Mouse (Mus musculus) gastrocnemius, postnatal 25 days (tissue): ENCODE results near the gene Gm11237. TPM values are rescaled to one million over a fixed set of nuclear protein-coding genes. Genes with fewer than 3 reads are reported as not detected.
"Not testable (repeated sequence)": the region's sequence is repeated elsewhere in the genome, so short reads cannot be mapped to it uniquely, and the experiment has no call there.

Experiments used
- DNase-seq: peaks from one replicate; pipeline ENCODE4 v3.0.0; 2022
- long read RNA-seq, 2 experiments: library from polyadenylated mRNA; stranded (forward); transcript quantifications; one replicate each; pipeline ENCODE4 v2.0.0; 2021
- total RNA-seq, 2 experiments: library from RNA; stranded (reverse); gene quantifications; 1 replicate in 1 of 2; 2 replicates in 1 of 2; pipeline ENCODE4 v1.2.3; 2021

Gm11237 gene
- not detected for total RNA-seq
- long read RNA-seq, experiment 1: 0 reads
- long read RNA-seq, experiment 2: 0 reads

DNA sequence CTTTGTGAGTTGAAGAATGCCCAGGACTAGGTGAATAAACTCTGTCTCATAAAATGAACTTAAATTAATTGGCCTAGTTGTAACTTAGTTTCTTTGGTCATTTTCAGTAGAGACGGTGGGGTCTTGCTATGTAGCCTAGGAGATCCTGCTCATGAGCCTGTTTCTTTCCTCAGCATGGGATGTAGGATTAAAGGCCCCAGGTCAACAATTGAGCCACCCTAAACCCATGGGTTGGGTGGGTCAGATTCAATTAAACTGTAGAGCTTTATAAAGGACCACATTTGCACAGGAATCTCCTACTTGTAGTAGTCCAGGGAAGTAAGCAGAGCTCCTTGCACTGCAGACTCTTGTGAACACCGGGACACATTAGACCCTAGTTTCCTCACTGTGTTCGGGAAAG is at the start of gene Gm11237:
Gene Gm11237 (plus strand): TSS at position 301 of the 400 bp plus-strand sequence.
- DNase-seq: not testable (repeated sequence)

DNA sequence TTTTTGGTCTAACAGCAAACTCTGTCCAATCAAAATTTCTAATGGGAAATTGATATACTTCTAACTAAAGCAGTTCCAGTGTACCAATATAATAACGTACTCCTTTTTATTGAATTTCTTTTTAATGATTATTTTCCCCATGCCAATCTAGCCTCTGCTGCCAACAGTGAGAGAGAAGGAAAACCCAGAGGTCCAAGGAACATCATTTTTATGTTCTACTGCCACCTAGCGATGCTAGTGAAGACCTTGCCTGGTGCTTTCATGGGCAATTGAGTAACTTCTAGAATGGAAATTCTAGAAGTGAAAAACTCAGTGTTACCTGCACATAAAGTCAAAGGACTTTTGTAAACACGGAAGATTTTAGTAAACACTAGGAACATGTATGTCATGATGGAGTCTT is 23.5 kb upstream of the Gm11237 start:
- DNase-seq: no peak

DNA sequence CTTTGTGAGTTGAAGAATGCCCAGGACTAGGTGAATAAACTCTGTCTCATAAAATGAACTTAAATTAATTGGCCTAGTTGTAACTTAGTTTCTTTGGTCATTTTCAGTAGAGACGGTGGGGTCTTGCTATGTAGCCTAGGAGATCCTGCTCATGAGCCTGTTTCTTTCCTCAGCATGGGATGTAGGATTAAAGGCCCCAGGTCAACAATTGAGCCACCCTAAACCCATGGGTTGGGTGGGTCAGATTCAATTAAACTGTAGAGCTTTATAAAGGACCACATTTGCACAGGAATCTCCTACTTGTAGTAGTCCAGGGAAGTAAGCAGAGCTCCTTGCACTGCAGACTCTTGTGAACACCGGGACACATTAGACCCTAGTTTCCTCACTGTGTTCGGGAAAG is 15.2 kb upstream of the Gm11237 start, which contains the start of gene Gm11238:
Gene Gm11238 (plus strand): TSS at position 301 of the 400 bp plus-strand sequence.
- not testable (repeated sequence) for DNase-seq

DNA sequence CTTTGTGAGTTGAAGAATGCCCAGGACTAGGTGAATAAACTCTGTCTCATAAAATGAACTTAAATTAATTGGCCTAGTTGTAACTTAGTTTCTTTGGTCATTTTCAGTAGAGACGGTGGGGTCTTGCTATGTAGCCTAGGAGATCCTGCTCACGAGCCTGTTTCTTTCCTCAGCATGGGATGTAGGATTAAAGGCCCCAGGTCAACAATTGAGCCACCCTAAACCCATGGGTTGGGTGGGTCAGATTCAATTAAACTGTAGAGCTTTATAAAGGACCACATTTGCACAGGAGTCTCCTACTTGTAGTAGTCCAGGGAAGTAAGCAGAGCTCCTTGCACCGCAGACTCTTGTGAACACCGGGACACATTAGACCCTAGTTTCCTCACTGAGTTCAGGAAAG is 15.0 kb downstream of the Gm11237 start, which contains the start of gene Gm11236:
Gene Gm11236 (plus strand): TSS at position 301 of the 400 bp plus-strand sequence.
- DNase-seq: not testable (repeated sequence)

DNA sequence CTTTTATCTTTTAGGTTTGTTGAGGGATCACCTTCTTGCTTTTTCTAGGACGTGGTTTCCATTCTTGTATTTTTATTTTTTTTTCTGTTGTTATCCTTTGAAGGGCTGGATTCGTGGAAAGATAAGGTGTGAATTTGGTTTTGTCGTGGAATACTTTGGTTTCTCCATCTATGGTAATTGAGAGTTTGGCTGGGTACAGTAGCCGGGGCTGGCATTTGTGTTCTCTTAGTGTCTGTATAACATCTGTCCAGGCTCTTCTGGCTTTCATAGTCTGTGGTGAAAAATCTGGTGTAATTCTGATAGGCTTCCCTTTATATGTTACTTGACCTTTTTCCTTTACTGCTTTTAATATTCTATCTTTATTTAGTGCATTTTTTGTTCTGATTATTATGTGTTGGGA is 39.1 kb downstream of the Gm11237 start:
- DNase-seq: not testable (repeated sequence)

DNA sequence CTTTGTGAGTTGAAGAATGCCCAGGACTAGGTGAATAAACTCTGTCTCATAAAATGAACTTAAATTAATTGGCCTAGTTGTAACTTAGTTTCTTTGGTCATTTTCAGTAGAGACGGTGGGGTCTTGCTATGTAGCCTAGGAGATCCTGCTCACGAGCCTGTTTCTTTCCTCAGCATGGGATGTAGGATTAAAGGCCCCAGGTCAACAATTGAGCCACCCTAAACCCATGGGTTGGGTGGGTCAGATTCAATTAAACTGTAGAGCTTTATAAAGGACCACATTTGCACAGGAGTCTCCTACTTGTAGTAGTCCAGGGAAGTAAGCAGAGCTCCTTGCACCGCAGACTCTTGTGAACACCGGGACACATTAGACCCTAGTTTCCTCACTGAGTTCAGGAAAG is 45.3 kb downstream of the Gm11237 start, which contains the start of gene Gm11239:
Gene Gm11239 (plus strand): TSS at position 301 of the 400 bp plus-strand sequence.
- not testable (repeated sequence) for DNase-seq

Other genes starting within 250 kb of the Gm11237 start
- not detected for gene Gm11487, start 217.9 kb upstream of the Gm11237 start, total RNA-seq
- not detected for gene Gm11238, start 15.1 kb upstream of the Gm11237 start, total RNA-seq
- gene Gm11236, start 15.1 kb downstream of the Gm11237 start, total RNA-seq: not detected
- gene Gm11239, start 45.4 kb downstream of the Gm11237 start, total RNA-seq: not detected
- not detected for gene Gm428, start 60.5 kb downstream of the Gm11237 start, total RNA-seq
- not detected for gene Rasef, start 168.0 kb downstream of the Gm11237 start, total RNA-seq